Mouse (Mus musculus): ENCODE results near the gene Tenm4. TPM values are rescaled to one million over a fixed set of nuclear protein-coding genes. Genes with fewer than 3 reads are reported as not detected.

Gene Tenm4
- total RNA-seq, 1 experiment: 38.9 TPM

DNA sequence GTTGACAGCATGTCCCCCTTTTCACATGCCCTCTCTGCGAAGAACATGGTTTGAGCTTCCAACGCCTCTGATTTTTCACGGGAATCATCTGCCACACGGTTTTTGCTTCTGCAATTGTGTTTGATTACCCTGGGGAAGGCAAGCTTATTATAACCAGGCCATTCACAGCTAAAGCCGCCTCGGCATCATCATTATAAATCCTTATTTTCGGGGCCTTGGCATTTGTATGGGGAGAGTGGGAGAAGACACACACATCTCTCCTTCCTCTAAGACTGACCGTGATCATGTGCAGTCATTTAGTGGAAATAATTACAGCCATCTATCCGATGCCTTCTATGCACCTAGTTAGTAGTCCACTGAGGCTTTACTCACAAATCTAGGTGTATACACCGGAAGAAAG lies 719.9 kb downstream of the Tenm4 start:
- Histone ChIP-seq H3K4me3 (ENCODE audit: insufficient read depth in 1 of 2, low read depth in 1 of 2, low read length in 2 of 2, poor library complexity in 1 of 2, severe bottlenecking in 1 of 2) (no peak overlapping the region), H3K9me3 (ENCODE audit: control insufficient read depth, insufficient read depth, low read depth, low read length) (no peaks in the 10 kb centered on the region), H3K9ac (ENCODE audit: insufficient read depth, low read depth, low read length, poor library complexity, severe bottlenecking) (no peak overlapping the region), H3K27ac (ENCODE audit: insufficient read depth, low read depth, low read length, poor library complexity, severe bottlenecking) (no peak overlapping the region), H3K4me1 (ENCODE audit: control insufficient read depth in 2 of 2, insufficient read depth in 2 of 2, low read length in 2 of 2, poor library complexity in 1 of 2) (peaks cover 2% of the 10 kb centered on the region in 2 experiments; a peak in 1 of 4 replicates), H3K36me3 (ENCODE audit: control insufficient read depth, insufficient read depth, low read length, poor library complexity, severe bottlenecking) (peaks cover 10% of the 10 kb centered on the region; the same call in 1 of the 2 replicates)
- DNase-seq (ENCODE audit: low read depth, low spot score): no peak
- in situ Hi-C loops (cut with MboI; ENCODE audit: low sequenced_read_pairs in 2 of 2, unreplicated experiment in 2 of 2): no loop called here
- no peak for TF ChIP-seq ZC3H11A (IDR thresholded peaks at IDR 0.05; ENCODE audit: borderline replicate concordance, low read depth, low read length)
- TF ChIP-seq ZNF384 (IDR thresholded peaks at IDR 0.05; ENCODE audit: low read depth, low read length): no peak
- TF ChIP-seq MAFK (IDR thresholded peaks at IDR 0.05; ENCODE audit: insufficient read depth, low read depth, low read length): no peak
- no peak for TF ChIP-seq CHD2 (IDR thresholded peaks at IDR 0.05; ENCODE audit: low read depth, low read length)
- no peak for TF ChIP-seq HCFC1 (IDR thresholded peaks at IDR 0.05; ENCODE audit: borderline replicate concordance, insufficient read depth, low read length)

- H3K9me3 ChIP-seq (ENCODE audit: control insufficient read depth, insufficient read depth, low read depth, low read length): no peaks in the 10 kb centered on the region
- H3K4me3 ChIP-seq (ENCODE audit: insufficient read depth in 1 of 2, low read depth in 1 of 2, low read length in 2 of 2, poor library complexity in 1 of 2, severe bottlenecking in 1 of 2): no peak overlapping the region
- peaks cover 0 to 6% of the 10 kb centered on the region in 2 experiments; a peak in 2 of 4 replicates for H3K4me1 ChIP-seq (ENCODE audit: control insufficient read depth in 2 of 2, insufficient read depth in 2 of 2, low read length in 2 of 2, poor library complexity in 1 of 2)
- no peak overlapping the region for H3K9ac ChIP-seq (ENCODE audit: insufficient read depth, low read depth, low read length, poor library complexity, severe bottlenecking)
- no peak for TF ChIP-seq MAFK (IDR thresholded peaks at IDR 0.05; ENCODE audit: insufficient read depth, low read depth, low read length)
- no peak for TF ChIP-seq ZC3H11A (IDR thresholded peaks at IDR 0.05; ENCODE audit: borderline replicate concordance, low read depth, low read length)
- no peak for TF ChIP-seq CHD2 (IDR thresholded peaks at IDR 0.05; ENCODE audit: low read depth, low read length)
- TF ChIP-seq HCFC1 (IDR thresholded peaks at IDR 0.05; ENCODE audit: borderline replicate concordance, insufficient read depth, low read length): no peak
- TF ChIP-seq ZNF384 (IDR thresholded peaks at IDR 0.05; ENCODE audit: low read depth, low read length): no peak
- no peak overlapping the region for H3K27ac ChIP-seq (ENCODE audit: insufficient read depth, low read depth, low read length, poor library complexity, severe bottlenecking)
- in situ Hi-C loops (cut with MboI; ENCODE audit: low sequenced_read_pairs in 2 of 2, unreplicated experiment in 2 of 2): no loop called here
- no peak for DNase-seq (ENCODE audit: low read depth, low spot score)
- peaks cover 10% of the 10 kb centered on the region; the same call in 1 of the 2 replicates for H3K36me3 ChIP-seq (ENCODE audit: control insufficient read depth, insufficient read depth, low read length, poor library complexity, severe bottlenecking)
These were observed 728.1 kb downstream of the Tenm4 start for GRCm38 (mm10) chr7:96899036-96899569.

DNA sequence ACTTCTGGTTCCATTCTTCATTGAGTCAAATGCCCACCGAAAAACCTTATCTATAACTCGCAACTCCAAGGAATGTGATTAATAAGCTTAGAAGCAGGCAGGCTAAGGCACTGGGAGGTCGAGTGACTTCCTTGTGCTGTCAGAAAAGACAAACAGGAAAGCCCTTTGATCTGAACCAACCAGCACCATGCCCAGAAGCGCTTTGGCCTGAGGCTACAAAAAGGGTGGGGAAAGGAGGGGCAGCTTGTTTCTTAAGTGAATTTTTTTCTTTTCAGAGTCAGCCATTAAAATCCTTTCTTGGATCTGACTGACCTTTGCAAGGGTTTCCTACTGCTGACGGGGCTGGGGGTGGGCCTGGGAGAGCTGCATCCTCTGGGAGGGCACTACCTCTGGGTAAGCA lies 731.1 kb downstream of the Tenm4 start:
- H3K36me3 ChIP-seq (ENCODE audit: control insufficient read depth, insufficient read depth, low read length, poor library complexity, severe bottlenecking): peaks cover 4% of the 10 kb centered on the region; the same call in 1 of the 2 replicates
- H3K4me3 ChIP-seq (ENCODE audit: insufficient read depth in 1 of 2, low read depth in 1 of 2, low read length in 2 of 2, poor library complexity in 1 of 2, severe bottlenecking in 1 of 2): no peak overlapping the region
- H3K27ac ChIP-seq (ENCODE audit: insufficient read depth, low read depth, low read length, poor library complexity, severe bottlenecking): no peak overlapping the region
- no peak for DNase-seq (ENCODE audit: low read depth, low spot score)
- in situ Hi-C loops (cut with MboI; ENCODE audit: low sequenced_read_pairs in 2 of 2, unreplicated experiment in 2 of 2): loop anchor here (10.0 to 25.0 kb wide), 4 partner anchors 107 to 1040 kb away; no protein-coding TSS in a partner anchor
- peaks cover 0 to 14% of the 10 kb centered on the region in 2 experiments; a peak in 2 of 4 replicates for H3K4me1 ChIP-seq (ENCODE audit: control insufficient read depth in 2 of 2, insufficient read depth in 2 of 2, low read length in 2 of 2, poor library complexity in 1 of 2)
- no peaks in the 10 kb centered on the region for H3K9me3 ChIP-seq (ENCODE audit: control insufficient read depth, insufficient read depth, low read depth, low read length)
- H3K9ac ChIP-seq (ENCODE audit: insufficient read depth, low read depth, low read length, poor library complexity, severe bottlenecking): no peak overlapping the region
- no peak for TF ChIP-seq HCFC1 (IDR thresholded peaks at IDR 0.05; ENCODE audit: borderline replicate concordance, insufficient read depth, low read length)
- no peak for TF ChIP-seq ZNF384 (IDR thresholded peaks at IDR 0.05; ENCODE audit: low read depth, low read length)
- TF ChIP-seq MAFK (IDR thresholded peaks at IDR 0.05; ENCODE audit: insufficient read depth, low read depth, low read length): no peak

- TF ChIP-seq ZC3H11A (IDR thresholded peaks at IDR 0.05; ENCODE audit: borderline replicate concordance, low read depth, low read length) (no peak), MAFK (IDR thresholded peaks at IDR 0.05; ENCODE audit: insufficient read depth, low read depth, low read length) (no peak), ZNF384 (IDR thresholded peaks at IDR 0.05; ENCODE audit: low read depth, low read length) (no peak), HCFC1 (IDR thresholded peaks at IDR 0.05; ENCODE audit: borderline replicate concordance, insufficient read depth, low read length) (no peak), CHD2 (IDR thresholded peaks at IDR 0.05; ENCODE audit: low read depth, low read length) (no peak)
- Histone ChIP-seq H3K9me3 (ENCODE audit: control insufficient read depth, insufficient read depth, low read depth, low read length) (no peaks in the 10 kb centered on the region), H3K4me3 (ENCODE audit: insufficient read depth in 1 of 2, low read depth in 1 of 2, low read length in 2 of 2, poor library complexity in 1 of 2, severe bottlenecking in 1 of 2) (no peak overlapping the region), H3K4me1 (ENCODE audit: control insufficient read depth in 2 of 2, insufficient read depth in 2 of 2, low read length in 2 of 2, poor library complexity in 1 of 2) (peaks cover 0 to 14% of the 10 kb centered on the region in 2 experiments; a peak in 2 of 4 replicates), H3K36me3 (ENCODE audit: control insufficient read depth, insufficient read depth, low read length, poor library complexity, severe bottlenecking) (peaks cover 4% of the 10 kb centered on the region; the same call in 1 of the 2 replicates), H3K27ac (ENCODE audit: insufficient read depth, low read depth, low read length, poor library complexity, severe bottlenecking) (no peak overlapping the region), H3K9ac (ENCODE audit: insufficient read depth, low read depth, low read length, poor library complexity, severe bottlenecking) (no peak overlapping the region)
- in situ Hi-C loops (cut with MboI; ENCODE audit: low sequenced_read_pairs in 2 of 2, unreplicated experiment in 2 of 2): loop anchor here (10.0 to 25.0 kb wide), 4 partner anchors 109 to 1041 kb away; no protein-coding TSS in a partner anchor
- DNase-seq (ENCODE audit: low read depth, low spot score): no peak
These were observed 732.3 kb downstream of the Tenm4 start for GRCm38 (mm10) chr7:96903088-96903985.
